Mouse (Mus musculus) ES-Bruce4 (cell line): ENCODE measurements around the gene Traf3ip3.

Source experiments
- CTCF ChIP-seq: IDR thresholded peaks from one replicate; pipeline ENCODE4 v1.8.1; 2011; ENCODE audit warnings: low read depth, low read length
- EP300 ChIP-seq: IDR thresholded peaks from 2 replicates; pipeline ENCODE4 v1.6.1; 2011; ENCODE audit warnings: low read depth, low read length; ENCODE audit not compliant: insufficient read depth

GRCm38 (mm10) chr1:193229570-193229969 lies 28.1 kb upstream of the Traf3ip3 start:
- TF ChIP-seq EP300 (no peak), CTCF (no peak)
